Mouse (Mus musculus) left cerebral cortex, adult 2 months (tissue): Measurements from ENCODE around the gene Acox3. TPM values are rescaled to one million over a fixed set of nuclear protein-coding genes. Genes with fewer than 3 reads are reported as not detected.

ENCODE experiments used
- DNase-seq, 2 experiments: peaks; one replicate each; pipeline ENCODE4 v3.0.0; 2021 to 2022; ENCODE audit warnings: low spot score in 2 of 2, mixed read lengths in 1 of 2; ENCODE audit errors: extremely low spot score in 1 of 2
- H3K27ac ChIP-seq: fragments of 200-600 bp; 2 replicates; pipeline ENCODE4 v1.8.1; 2022
- H3K4me3 ChIP-seq: fragments of 200-600 bp; 2 replicates; pipeline ENCODE4 v1.8.1; 2022
- CTCF ChIP-seq: fragments of 200-600 bp; IDR thresholded peaks from 2 replicates; pipeline ENCODE4 v1.8.1; 2022; ENCODE audit warnings: antibody characterized with exemption, mild to moderate bottlenecking, moderate library complexity
- intact Hi-C: fragments of 180-260 bp; cut with DNase I; formaldehyde crosslinking; loops from one replicate; pipeline ENCODE4 v1.15.1; 2025
- long read RNA-seq, 2 experiments: library from polyadenylated mRNA; stranded (forward); transcript quantifications; one replicate each; pipeline ENCODE4 v2.0.0; 2021; ENCODE audit warnings: borderline mapping rate in 2 of 2
- total RNA-seq, 2 experiments: library from RNA; stranded (reverse); gene quantifications; 2 replicates each; pipeline ENCODE4 v1.2.3; 2021

Acox3 gene
- total RNA-seq, result 10 to 100 TPM; 31.6 to 32.0 TPM
- long read RNA-seq, experiment 1, transcript Acox3-202 (19 exons, 3,976 nt), result major isoform, 7 of 20 reads
- long read RNA-seq, experiment 1, partial matches to known transcripts, result 5 of 20 reads
- long read RNA-seq, experiment 1, other reads (novel, unspliced or antisense), result 6 of 20 reads
- long read RNA-seq, experiment 2, transcript Acox3-202 (19 exons, 3,976 nt), result major isoform, 5 of 22 reads
- long read RNA-seq, experiment 2, partial matches to known transcripts, result 6 of 22 reads
- long read RNA-seq, experiment 2, other reads (novel, unspliced or antisense), result 9 of 22 reads

- H3K4me3 ChIP-seq, result peak within 1 kb of the TSS; percentile 62
- peak; percentile 97 to 98 for DNase-seq
- peak within 1 kb of the TSS; percentile 75 for H3K27ac ChIP-seq
- intact Hi-C loops, result loop anchor here (1.0 to 10.0 kb wide), 2 partner anchors 9 to 392 kb away; no protein-coding TSS in a partner anchor
- no peak for TF ChIP-seq CTCF
Observed at GRCm38 (mm10) chr5:35582445-35583220, at the start of gene Acox3. Gene Acox3 (plus strand): TSS chr5:35583040.

- peak; percentile 49 for TF ChIP-seq CTCF
- intact Hi-C loops, result no loop called here
- Histone ChIP-seq H3K4me3 (no peak overlapping the region), H3K27ac (no peak overlapping the region)
- DNase-seq, result no peak
Observed at GRCm38 (mm10) chr5:35536271-35536670, 46.6 kb upstream of the Acox3 start.

- DNase-seq, result no peak
- Histone ChIP-seq H3K27ac (no peak overlapping the region), H3K4me3 (no peak overlapping the region)
- intact Hi-C loops, result no loop called here
- TF ChIP-seq CTCF, result no peak
Observed at GRCm38 (mm10) chr5:35537474-35537873, 45.4 kb upstream of the Acox3 start.

GRCm38 (mm10) chr5:35538022-35538421, 44.8 kb upstream of the Acox3 start:
- intact Hi-C loops, result no loop called here
- no peak for DNase-seq
- H3K4me3 ChIP-seq, result no peak overlapping the region
- no peak overlapping the region for H3K27ac ChIP-seq
- no peak for TF ChIP-seq CTCF

GRCm38 (mm10) chr5:35539576-35539975, 43.3 kb upstream of the Acox3 start:
- Histone ChIP-seq H3K4me3 (no peak overlapping the region), H3K27ac (no peak overlapping the region)
- intact Hi-C loops, result no loop called here
- no peak for TF ChIP-seq CTCF
- DNase-seq, result no peak

GRCm38 (mm10) chr5:35540555-35540954, 42.3 kb upstream of the Acox3 start:
- H3K4me3 ChIP-seq, result no peak overlapping the region
- intact Hi-C loops, result no loop called here
- no peak overlapping the region for H3K27ac ChIP-seq
- no peak for DNase-seq
- no peak for TF ChIP-seq CTCF

- H3K27ac ChIP-seq, result no peak overlapping the region
- H3K4me3 ChIP-seq, result no peak overlapping the region
- intact Hi-C loops, result no loop called here
- DNase-seq, result no peak
- no peak for TF ChIP-seq CTCF
Observed at GRCm38 (mm10) chr5:35541059-35541790, 41.6 kb upstream of the Acox3 start.

GRCm38 (mm10) chr5:35546127-35546526, 36.7 kb upstream of the Acox3 start:
- TF ChIP-seq CTCF, result no peak
- DNase-seq, result no peak
- Histone ChIP-seq H3K4me3 (no peak overlapping the region), H3K27ac (no peak overlapping the region)
- intact Hi-C loops, result no loop called here

GRCm38 (mm10) chr5:35551855-35552837, 30.7 kb upstream of the Acox3 start:
- DNase-seq, result no peak
- intact Hi-C loops, result no loop called here
- TF ChIP-seq CTCF, result no peak
- Histone ChIP-seq H3K4me3 (no peak overlapping the region), H3K27ac (no peak overlapping the region)

- H3K27ac ChIP-seq, result no peak overlapping the region
- no peak overlapping the region for H3K4me3 ChIP-seq
- no peak for DNase-seq
- no peak for TF ChIP-seq CTCF
- intact Hi-C loops, result no loop called here
Observed at GRCm38 (mm10) chr5:35552838-35553539, 29.9 kb upstream of the Acox3 start.
